Mouse (Mus musculus): ENCODE data around the gene Foxo1.

Foxo1 gene

DNA sequence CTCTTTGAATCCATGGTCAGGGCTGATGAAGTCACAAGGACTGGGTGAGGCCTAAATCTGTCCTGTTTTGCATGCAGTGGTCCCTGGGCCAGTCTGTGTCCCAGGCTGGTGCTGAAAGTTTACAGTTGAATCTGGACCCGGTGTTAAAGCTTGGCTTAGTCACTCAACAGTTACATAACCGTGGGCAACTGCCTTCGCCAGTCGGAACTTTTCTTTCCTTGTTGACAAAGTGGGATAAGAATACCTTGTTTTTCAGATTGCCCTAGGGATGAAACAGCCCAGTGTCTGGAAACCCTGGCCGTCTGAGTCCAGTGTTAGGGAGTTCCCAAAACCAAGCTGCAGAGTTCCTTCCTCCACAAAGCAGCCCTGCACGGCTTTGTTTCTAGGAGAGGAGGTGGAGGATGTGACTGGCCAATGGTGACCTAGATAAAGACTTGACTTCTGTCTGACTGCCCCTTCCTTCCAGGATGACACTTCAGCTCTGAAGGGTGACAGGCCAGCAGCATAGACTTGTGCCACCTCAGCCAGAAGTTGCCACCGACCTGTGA is 101.8 kb downstream of the Foxo1 start:
- no peak for DNase-seq

DNA sequence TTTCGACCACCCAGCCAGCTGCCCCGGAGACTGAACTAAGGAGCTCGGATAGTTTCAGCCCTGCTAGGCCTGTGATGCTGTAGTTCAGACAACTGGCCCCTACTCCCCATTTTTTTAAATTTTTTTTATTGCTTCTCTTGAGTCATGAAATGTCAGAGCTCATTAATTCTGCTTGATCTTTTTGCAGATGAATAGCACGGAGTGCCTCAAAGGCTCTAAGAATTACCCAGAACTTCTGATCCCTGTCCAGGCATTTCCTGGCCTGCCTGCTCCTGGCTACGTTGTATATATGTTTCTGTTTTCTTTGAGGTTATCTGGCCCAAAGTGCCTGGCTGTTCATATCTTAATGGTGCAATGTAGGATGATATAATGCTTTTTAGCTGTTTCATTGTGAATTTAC is 108.8 kb downstream of the Foxo1 start:
- no peak for DNase-seq

DNA sequence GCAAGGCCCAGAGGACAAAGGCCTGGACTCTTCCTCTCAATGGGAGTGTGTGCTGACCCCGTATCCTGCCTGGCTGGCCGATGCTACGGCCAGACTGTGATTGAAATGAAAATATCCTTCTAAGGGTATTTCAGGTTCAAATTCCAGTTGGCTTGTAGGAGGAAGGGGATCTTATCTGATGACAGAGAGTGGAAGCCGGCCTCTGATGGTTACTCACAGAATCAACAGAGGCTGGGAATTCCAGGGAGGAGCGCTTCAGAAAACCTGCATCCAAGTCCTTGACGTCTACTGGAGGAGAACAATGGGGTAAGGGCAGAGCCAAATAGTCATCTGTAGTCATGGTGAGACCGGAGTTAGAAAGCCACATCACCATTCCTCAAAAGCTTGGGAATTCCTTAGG is 115.2 kb downstream of the Foxo1 start:
- no peak for DNase-seq

DNA sequence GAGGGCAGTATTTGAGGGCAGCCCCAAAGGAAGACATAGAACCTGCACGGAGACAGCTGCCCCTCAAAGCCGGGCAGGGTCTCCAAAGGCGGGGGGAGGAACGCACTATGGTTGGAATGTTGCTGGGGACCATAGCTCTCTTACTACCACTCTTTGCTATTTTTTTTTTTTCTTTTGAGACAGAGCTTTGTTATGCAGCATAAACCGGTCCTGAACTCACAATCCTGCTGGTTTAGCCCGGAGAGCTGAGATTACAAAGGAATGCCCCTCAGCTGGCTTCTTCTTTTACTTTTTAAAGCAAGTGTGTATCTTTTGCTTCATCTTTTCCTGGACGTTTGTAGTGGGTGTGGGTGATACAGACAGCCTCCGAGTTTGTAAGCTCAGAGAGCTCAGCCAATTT is 118.2 kb downstream of the Foxo1 start:
- no peak for DNase-seq

DNA sequence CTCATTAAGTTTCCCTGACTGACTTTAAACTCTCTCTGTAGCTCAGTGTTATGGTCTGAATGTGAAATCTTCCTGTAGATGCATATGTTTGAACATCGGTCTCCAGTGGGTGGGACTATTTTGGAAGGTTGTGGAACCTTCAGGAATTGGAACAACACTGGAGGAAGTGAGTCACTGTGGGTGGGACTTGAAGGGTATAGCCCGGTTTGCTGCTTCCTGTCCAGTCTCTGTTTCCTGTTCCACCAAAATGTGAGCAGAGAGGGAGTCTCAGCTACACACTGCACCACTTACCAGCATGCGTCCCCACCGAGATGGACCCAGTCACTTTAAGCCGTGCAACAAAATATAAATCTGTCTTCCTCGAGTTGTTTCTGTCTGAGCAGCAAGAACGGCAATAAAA is 122.2 kb downstream of the Foxo1 start:
- no peak for DNase-seq

DNA sequence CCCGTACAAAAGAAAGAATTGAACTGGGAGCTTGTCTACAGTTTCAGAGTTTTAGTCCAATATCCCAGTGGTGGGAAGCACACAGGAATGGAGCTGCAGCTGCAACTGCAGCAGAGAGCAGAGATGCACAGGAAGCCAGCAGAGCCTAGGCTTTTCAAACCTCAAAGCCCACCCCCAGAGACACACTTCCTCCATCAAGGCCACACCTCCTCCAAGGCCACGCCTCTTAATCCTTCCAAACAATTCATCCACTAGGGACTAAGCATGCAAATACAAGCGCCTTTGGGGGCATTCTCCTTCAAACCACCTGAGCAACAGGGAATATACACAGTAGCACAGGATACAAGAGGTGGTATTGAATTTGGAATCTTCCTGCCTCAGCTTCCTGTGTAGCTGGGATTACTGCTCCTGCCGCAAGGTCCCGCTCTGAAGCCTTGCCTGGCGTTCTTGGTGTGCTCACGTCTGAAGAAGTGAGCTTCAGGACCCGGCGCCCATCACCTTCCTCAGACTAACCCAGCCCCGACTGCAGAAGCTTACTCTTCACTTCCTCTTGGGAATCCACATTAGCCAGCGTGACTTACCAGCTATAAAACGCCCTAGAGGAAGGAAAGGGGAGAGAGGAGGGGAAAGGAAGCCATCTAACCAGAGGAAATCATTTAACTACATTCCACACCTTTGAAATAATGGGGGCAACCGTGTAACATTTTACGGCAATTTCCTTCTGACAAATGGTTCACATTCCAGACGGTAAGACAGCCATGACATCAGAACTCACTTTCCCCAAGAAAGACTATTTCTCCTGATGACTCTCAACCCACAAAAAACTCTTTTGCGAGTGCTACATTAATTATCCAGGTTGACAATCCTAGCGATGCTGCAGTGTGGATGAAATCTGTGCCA is 122.9 kb downstream of the Foxo1 start:
- DNase-seq = no peak

DNA sequence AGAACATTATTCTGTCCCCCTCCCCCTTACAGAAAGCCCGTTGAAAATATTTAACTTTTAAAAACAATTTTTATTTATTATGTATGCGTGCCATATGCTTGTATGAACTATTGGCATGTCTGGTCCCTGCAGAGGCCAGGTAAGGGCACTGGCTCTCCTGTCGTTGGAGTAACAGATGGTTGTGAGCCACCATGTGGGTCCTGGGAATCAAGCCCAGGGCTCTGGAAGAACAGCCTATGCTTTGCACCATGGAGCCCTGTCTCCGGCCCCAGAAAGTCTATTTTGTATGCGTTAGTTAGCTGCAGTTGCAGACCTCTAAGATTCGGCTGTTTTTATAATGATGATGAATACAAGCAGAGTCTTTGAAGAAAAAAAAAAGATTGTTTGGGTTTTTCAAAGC is 123.8 kb downstream of the Foxo1 start:
- no peak for DNase-seq

DNA sequence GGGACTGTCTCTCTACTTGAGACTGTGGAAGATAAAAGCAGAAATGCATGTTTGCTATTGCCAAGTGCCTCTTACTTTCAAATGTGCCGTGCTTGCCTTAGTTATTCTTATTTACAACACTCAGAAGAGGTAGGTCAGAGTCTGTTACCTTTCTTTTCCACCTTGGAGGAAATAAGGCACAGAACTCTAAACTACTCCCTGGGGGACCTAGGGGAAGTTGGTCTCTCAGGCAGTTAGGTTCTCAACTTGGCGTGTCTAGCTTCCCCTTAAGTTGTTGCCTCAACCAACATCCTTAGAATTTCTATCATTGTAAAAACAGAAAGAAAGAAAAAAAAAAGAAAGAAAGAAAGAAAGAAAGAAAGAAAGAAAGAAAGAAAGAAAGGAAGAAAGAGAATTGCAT is 124.4 kb downstream of the Foxo1 start:
- DNase-seq = no peak

DNA sequence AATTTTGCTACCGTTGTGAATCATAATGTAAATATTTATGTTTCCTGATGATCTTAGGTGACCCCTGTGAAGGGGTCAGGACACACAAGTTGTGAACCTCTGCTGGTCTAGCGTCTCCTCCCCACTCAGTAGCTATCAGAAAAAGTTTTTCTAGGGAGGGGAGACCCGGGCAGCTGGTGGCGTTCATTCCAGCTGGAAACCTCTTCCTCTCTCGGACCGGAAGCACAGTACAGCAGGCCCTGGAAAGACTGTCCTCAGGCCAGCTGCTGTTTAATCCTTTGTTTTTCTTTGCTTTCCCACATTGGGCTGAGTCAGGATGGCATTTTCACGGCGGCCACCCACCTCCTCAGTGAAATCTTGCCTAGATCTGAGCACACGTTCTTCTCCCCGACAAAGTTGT is 125.0 kb downstream of the Foxo1 start:
- no peak for DNase-seq

DNA sequence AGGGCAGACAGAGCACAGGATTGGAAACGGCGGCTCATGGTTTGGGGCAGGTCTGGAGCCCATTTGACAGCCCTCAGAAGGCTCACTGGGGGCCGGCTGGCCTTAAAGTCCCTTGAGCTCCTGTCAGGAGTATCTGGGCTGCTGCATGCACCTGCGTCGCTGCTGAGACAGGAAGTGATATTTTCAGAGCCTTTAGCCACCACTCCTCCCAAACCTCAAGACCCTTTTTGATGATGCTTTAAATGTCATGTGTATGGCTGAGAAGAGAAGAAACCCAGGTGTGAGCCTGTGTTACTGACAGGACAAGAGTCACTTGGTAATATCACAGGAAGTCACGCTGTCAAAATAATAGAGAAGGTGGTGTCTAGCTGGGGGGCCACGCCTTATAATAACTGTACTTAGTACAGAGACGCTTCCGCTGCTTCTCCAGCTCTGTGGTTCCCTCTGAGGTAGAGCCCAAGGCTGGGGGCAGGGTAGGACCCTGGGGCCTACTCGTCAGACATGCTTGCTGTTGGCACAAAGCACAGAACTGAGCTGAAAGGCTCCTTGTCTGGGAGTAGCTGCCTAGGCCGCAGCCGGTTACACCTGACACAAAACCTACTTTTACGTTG is 128.1 kb downstream of the Foxo1 start:
- no peak for DNase-seq

DNA sequence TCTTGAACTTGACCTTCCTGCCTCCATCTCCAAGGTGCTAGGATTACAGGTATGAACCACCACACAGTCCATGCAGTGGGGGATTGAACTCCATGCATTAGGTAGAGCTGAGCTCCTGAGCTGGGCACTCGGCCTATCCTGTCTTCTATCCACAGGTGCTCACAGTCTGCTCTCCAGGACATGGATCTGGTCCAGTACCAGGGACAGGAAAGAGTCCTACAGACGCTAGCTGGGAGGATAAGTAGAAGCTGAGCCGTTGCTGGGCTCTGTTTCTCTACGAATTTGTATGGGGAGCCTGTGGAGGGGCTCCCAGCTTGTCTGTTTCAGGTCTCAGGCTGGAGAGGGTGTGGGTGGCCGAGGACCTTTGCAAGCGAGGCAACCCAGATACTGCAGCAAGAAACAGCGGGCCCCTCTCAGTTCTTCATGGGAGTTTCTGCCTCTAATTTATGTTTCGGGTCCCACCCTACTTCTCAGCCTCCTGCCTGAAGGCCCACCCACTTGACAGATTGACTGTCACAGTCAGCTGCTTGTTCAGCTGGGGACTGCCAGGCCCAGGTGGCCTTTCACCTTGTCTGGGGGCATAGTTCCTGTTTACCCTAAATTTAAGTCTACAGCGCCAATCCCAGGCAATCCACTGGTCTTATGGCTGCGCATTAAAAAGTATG is 128.9 kb downstream of the Foxo1 start:
- DNase-seq = no peak

DNA sequence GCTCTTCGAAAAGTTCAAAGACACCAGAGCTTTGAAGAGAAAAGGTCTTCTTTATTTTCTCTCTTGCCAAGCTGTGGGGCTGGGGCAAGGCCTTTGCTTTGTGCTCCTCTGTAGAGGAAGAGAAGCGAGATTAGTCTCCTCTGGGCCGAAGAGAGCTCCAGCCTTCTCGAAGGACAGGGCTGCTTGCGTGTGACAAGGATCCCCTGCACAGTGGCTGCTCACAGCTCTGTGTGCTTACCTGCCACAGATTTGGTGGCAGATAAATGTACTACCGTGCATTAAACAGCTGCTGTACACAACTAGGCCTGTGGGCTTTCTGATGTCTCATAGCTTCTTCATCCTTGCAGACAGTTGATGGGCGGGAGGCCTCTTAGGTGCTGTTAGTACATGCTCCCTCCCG is 129.8 kb downstream of the Foxo1 start:
- DNase-seq = no peak

DNA sequence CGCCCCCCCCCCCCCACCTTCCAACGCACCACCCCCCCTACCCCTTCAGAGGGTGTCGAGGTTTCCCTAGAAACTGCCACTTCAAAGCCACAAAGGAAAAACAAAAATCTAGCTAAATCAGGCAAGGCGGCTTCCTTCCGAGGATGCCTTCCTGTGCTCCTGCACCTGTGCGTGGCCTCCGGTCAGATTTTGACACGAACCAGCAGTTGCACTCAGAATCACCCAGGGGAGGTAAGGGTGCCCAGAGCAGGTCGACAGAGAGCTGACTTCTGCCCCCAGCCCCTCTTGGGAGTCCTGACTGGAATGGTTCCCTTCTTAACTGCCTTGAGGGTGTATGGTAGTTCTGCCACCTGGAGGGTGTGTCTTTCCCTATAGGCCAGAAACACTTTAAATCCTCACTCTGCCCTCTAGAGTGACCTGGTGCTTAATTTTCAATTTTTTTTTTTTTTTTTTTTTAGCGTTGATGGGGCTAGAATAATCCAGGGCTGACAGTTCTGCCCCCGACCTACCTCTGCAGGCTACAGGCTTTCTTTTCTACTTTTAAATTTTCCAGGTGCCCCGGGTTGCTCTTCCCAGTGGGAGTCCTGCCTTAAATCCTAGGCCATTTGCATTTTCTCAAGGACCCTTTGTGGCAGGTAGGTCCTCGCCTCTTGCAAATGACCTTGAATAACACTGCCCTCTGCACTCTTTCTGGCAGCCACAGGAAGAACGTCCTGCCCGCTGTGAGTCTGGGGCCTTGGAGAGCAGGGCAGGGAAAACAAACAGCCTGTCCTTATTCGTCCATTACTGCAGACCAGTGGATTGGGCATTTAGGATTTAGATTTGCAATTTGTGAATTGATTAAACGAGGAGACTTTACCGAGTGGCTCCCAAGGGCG is 132.4 kb downstream of the Foxo1 start:
- DNase-seq = no peak

DNA sequence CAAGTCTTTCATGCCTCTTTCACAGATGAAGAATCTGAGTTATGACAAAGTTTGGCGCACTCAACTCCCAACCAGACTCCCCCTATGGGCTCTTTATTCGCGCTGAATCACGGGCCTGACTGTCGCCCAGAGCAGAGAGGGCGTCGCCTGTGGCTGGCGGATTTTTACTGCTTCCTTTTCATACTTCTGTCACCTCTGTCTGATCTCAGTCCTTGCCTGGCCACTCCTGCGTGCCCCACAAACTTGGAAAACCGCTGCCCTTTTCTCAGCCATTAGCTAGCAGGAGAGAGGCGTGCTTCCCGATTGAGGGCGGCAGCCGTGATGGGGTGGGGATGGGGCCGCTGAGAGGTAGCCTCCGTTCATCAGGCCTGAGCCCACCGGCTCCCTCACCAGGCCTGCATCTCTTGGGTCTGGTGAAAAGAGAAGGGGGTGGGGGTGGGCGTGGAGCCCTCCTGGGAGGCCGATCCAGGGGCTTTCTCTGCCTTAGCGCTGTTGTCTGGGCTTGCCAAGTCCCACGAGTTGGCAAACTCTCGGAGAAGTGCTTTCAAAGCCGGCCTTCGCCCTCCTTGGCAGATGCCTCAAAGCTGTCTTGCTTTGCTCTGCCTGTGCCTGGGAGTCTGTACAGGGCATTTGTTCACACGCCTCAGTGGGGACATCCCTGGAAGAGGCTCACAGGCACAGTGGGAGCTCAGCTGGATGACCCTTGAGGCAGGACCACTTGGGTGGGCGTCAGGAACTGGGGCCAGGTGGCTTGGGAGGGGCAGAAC is 133.2 kb downstream of the Foxo1 start:
- DNase-seq = peak; percentile 27
